Mouse (Mus musculus) common myeloid progenitor, adult 5-6 weeks (primary cell): Measurements from ENCODE around the gene Ifrd2. TPM values are rescaled to one million over a fixed set of nuclear protein-coding genes. Genes with fewer than 3 reads are reported as not detected.
A peak's percentile ranks its signal among the peaks of the same experiment; 100 is the strongest.

Experiments used
- ATAC-seq: replicated peaks from 2 replicates; pipeline ENCODE4 v1.8.0; 2016; ENCODE audit warnings: low read depth, mild to moderate bottlenecking, moderate TSS enrichment, inconsistent platforms; ENCODE audit not compliant: poor library complexity, severe bottlenecking
- total RNA-seq: library from RNA; stranded (forward); fragments of 200-1000, 187-1606 nt; gene quantifications from 2 replicates; pipeline ENCODE4 v1.2.3, GENCODE M21; 2017

Ifrd2 gene
- total RNA-seq, 1 experiment from 2014 or later = 59.7 TPM

- no peak for ATAC-seq
Measured at GRCm38 (mm10) chr9:107593101-107593976, 5.9 kb downstream of the Ifrd2 start.

- no peak for ATAC-seq
Measured at GRCm38 (mm10) chr9:107594281-107595062, 7.0 kb downstream of the Ifrd2 start.

DNA sequence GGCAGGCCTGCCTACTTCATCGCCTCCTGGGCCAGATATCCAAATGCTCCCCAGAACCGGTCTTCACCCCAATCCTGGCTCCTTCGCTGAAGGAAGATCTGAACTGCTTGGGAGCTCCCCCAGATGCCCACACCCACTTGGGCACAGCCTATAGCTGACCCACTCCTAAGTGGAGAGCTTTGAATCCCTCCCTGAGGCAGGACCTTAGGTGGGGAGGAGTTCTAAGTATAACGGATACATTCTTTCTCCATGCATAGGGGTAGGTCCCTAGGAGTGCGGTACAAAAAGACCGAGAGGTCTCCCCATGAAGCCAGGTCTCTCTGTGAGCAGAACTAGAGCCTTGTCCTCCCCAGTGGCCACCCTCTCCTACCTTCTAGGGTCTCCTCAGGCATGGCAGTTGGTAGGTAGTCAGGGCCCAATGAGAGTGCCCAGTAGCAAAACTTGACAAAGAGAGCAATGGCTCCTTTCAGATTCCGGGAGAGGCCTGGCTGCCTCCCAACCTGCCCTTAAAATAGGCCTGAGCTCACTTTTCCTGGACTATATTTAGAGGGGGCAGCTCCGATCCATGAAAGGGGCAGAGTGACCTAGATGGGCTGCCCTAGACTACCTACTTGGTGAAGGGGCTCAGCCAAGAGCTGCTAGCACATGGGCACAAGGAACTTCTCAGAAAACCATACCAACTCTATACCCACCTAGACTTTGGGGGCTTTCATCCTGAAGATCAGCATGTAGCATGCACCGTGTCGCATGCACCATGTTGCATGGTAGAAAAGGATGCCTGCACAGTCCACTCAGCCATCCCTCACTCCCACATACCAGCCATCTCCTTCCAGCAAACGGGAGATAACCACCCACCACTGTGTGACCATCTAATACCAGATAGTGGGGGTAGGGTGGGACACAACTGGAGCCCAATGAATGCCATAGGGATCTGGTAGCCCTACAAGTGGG, 9.5 kb downstream of the Ifrd2 start:
- ATAC-seq = no peak

DNA sequence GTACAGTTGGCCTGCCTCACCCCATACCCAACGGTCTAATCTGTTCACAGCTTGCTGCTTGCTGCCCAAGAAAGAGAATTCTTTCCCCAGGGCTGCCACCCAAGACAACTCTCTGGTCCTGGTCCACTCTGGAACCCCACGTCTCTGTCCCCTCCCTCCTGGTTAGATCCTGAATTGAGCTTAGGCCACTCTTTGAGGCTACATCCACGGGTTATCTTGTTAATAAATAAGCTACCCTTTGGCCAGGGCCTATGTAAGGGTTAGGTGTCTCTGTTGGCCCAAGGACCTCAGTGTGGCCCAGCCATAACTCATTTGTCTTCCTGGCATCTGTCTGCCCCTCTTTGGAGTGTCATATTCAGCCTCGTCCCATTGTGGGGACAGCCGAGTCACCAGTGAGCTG, 10.9 kb downstream of the Ifrd2 start:
- ATAC-seq = no peak

- ATAC-seq = no peak
Measured at GRCm38 (mm10) chr9:107599433-107599832, 12.0 kb downstream of the Ifrd2 start.

GRCm38 (mm10) chr9:107599842-107600241, 12.4 kb downstream of the Ifrd2 start:
- ATAC-seq = no peak

DNA sequence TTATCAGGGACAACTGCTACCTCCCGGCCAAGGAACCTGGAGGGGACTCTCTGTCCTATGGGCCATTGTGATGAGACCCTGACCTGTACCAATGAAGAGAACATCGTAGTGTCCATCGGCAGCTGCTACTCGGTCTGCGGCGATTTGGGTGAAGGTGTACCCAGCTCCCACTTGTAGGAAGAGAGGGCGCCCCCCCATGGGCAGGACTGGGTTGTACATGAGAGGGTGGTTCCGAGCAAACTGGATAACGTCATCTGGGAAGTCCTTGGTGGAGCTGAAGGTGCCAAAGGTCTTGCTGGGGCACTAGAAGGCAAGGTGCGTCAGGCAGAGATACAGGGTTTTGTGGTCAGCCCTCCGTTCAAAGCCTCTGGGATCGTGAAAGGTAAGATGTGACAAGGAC, 13.3 kb downstream of the Ifrd2 start:
- no peak for ATAC-seq

- no peak for ATAC-seq
Measured at GRCm38 (mm10) chr9:107601275-107601674, 13.8 kb downstream of the Ifrd2 start.

GRCm38 (mm10) chr9:107602068-107602648, 14.7 kb downstream of the Ifrd2 start:
- peak; percentile 87 for ATAC-seq

DNA sequence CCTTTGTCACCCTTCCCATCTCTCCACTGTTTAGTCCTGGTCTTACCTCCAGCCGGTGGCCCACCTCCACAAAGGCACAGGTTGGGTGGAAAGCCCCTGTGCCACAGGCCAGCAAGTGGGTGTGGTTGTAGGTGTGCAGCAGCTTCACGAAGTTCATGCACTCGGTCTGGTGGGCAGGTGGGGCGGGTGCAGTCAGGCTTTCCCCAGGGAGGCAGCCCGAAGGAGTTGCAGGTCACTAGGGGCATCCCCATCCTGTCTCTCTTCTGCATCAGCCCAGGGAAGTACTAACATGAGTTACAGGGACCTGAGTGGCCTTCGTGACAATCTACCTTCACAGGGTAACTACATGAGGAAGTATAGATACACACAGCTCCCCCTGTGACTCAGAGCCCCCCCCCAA, 15.8 kb downstream of the Ifrd2 start:
- ATAC-seq = no peak

- no peak for ATAC-seq
Measured at GRCm38 (mm10) chr9:107605041-107605661, 17.7 kb downstream of the Ifrd2 start.

- no peak for ATAC-seq
Measured at GRCm38 (mm10) chr9:107606591-107606990, 19.1 kb downstream of the Ifrd2 start.

GRCm38 (mm10) chr9:107607036-107607435, 19.6 kb downstream of the Ifrd2 start:
- no peak for ATAC-seq

DNA sequence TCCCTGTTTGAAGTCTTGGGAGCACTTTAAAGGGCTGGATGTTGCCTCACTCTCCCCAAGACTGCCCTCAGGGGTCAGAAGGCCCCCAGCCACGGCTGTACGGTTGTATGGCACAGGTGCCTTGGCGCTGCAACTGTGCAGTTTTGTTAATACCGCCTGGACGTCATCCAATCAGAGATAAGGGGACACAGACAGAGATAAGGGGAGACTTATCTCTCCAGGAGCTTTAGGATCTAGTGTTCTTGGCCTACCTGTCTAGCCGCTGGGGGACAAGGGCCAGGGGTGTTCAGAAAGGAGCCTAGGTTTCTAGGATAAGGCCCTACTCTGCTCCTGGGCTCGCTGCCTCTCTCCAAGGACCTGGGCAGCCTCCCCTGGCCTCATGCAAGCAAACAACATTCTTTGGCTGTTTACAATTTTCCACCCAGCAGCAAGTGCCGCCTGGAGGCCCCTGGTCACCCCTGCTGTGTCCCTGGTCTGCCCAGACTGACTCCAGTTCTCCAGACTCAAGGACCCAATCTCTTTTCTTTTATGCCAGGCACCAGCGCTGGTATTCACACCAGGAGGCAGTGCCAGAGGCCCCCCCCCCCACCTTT, 20.3 kb downstream of the Ifrd2 start:
- no peak for ATAC-seq

- no peak for ATAC-seq
Measured at GRCm38 (mm10) chr9:107608741-107609432, 21.4 kb downstream of the Ifrd2 start, which contains the start of gene Sema3b. Sema3b (minus strand) TSS chr9:107609229.

DNA sequence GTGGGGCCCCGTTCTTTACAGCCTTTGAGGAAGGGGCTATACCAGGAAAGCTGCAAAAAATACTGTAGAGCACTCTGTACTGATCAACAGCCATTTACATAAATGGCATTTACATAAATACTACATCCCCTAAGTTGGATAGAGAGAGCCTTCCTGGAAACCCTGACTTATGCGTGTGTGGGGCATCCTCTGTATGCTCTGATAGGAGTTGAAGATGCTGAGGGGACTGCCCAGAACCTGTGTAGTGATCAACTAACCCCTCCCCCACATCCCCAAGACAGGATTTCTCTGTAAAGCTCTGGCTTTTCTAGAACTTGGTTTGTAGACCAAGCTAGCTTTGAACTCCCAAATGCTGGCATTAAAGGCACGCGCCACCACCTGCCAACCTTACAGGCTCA, 22.0 kb downstream of the Ifrd2 start:
- no peak for ATAC-seq

- ATAC-seq = peak; percentile 6; the same call in 1 of the 2 replicates
Measured at GRCm38 (mm10) chr9:107611456-107612190, 24.2 kb downstream of the Ifrd2 start.
